Mouse (Mus musculus): ENCODE data around the gene Dmpk. TPM values are rescaled to one million over a fixed set of nuclear protein-coding genes. Genes with fewer than 3 reads are reported as not detected.
A peak's percentile ranks its signal among the peaks of the same experiment; 100 is the strongest.

Gene Dmpk
- polyA plus RNA-seq, 1 experiment: 154 TPM

- TF ChIP-seq CTCF (IDR thresholded peaks at IDR 0.05; ENCODE audit: borderline replicate concordance, control insufficient read depth, extremely low read depth, insufficient read depth, low read length, poor library complexity) (0 out of 2 replicates have a peak, but pooled peaks have one; percentile 54), POLR2A (IDR thresholded peaks at IDR 0.05; ENCODE audit: control insufficient read depth, extremely low read depth, insufficient read depth, low read length, poor library complexity) (no peak)
- Histone ChIP-seq H3K36me3 (ENCODE audit: control insufficient read depth, insufficient read depth, low read length) (peaks cover 21% of the 10 kb centered on the region; the same call in 1 of the 2 replicates), H3K27me3 (ENCODE audit: control insufficient read depth, insufficient read depth, low read length) (no peaks in the 10 kb centered on the region), H3K4me1 (replicated peaks; ENCODE audit: control insufficient read depth, insufficient read depth, low read length) (peaks cover 12% of the 10 kb centered on the region), H3K27ac (ENCODE audit: control insufficient read depth, insufficient read depth, low read length) (no peak overlapping the region), H3K4me3 (ENCODE audit: control insufficient read depth, insufficient read depth, low read length) (no peak overlapping the region)
- peak; percentile 70 for DNase-seq
- WGBS: 60% methylated on average over 5 of the region's 5 CpGs
Observed at GRCm38 (mm10) chr7:19137380-19137779, 53.7 kb downstream of the Dmpk start.

Other genes starting within 250 kb of the Dmpk start
- gene Mill2, start 243.9 kb upstream of the Dmpk start, polyA plus RNA-seq (2012; rRNA removed): 1.1 and 1.6 TPM in 2 replicates
- gene Pglyrp1, start 212.5 kb upstream of the Dmpk start, polyA plus RNA-seq (2012; rRNA removed): 49.8 and 59.4 TPM in 2 replicates
- gene Ccdc61, start 173.4 kb upstream of the Dmpk start, polyA plus RNA-seq (2012; rRNA removed): 56.5 and 67.1 TPM in 2 replicates
- 0.39 and 0.40 TPM in 2 replicates for gene Nova2, start 158.0 kb upstream of the Dmpk start, polyA plus RNA-seq (2012; rRNA removed)
- 0.12 TPM in 1 of 2 replicates, not detected in the other for gene Nanos2, start 96.4 kb upstream of the Dmpk start, polyA plus RNA-seq (2012; rRNA removed)
- 3.6 and 5.0 TPM in 2 replicates for gene Mypop, start 92.6 kb upstream of the Dmpk start, polyA plus RNA-seq (2012; rRNA removed)
- gene Irf2bp1, start 79.8 kb upstream of the Dmpk start, polyA plus RNA-seq (2012; rRNA removed): 67.2 and 76.3 TPM in 2 replicates
- gene Foxa3, start 60.3 kb upstream of the Dmpk start, polyA plus RNA-seq (2012; rRNA removed): 0.51 and 0.69 TPM in 2 replicates
- gene Sympk, start 59.5 kb upstream of the Dmpk start, polyA plus RNA-seq (2012; rRNA removed): 150 and 189 TPM in 2 replicates
- 0.05 and 0.18 TPM in 2 replicates for gene Rsph6a, start 29.2 kb upstream of the Dmpk start, polyA plus RNA-seq (2012; rRNA removed)
- gene Dmwd, start 7.6 kb upstream of the Dmpk start, polyA plus RNA-seq (2012; rRNA removed): 50.7 and 55.6 TPM in 2 replicates
- gene Six5, start 10.7 kb downstream of the Dmpk start, polyA plus RNA-seq (2012; rRNA removed): 14.8 and 20.0 TPM in 2 replicates
- 0.24 and 0.31 TPM in 2 replicates for gene Gm4969, start 34.5 kb downstream of the Dmpk start, polyA plus RNA-seq (2012; rRNA removed)
- 29.2 and 30.1 TPM in 2 replicates for gene Fbxo46, start 36.0 kb downstream of the Dmpk start, polyA plus RNA-seq (2012; rRNA removed)
- gene Qpctl, start 65.4 kb downstream of the Dmpk start, polyA plus RNA-seq (2012; rRNA removed): 15.3 and 18.2 TPM in 2 replicates
- 32.8 and 36.7 TPM in 2 replicates for gene Snrpd2, start 65.9 kb downstream of the Dmpk start, polyA plus RNA-seq (2012; rRNA removed)
- 0.73 and 0.79 TPM in 2 replicates for gene Gipr, start 82.3 kb downstream of the Dmpk start, polyA plus RNA-seq (2012; rRNA removed)
- gene Eml2, start 92.6 kb downstream of the Dmpk start, polyA plus RNA-seq (2012; rRNA removed): 38.9 and 40.3 TPM in 2 replicates
- gene Gpr4, start 128.7 kb downstream of the Dmpk start, polyA plus RNA-seq (2012; rRNA removed): 4.2 and 5.5 TPM in 2 replicates
- gene Opa3, start 144.5 kb downstream of the Dmpk start, polyA plus RNA-seq (2012; rRNA removed): 46.5 and 46.7 TPM in 2 replicates
- 325 and 327 TPM in 2 replicates for gene Vasp, start 188.0 kb downstream of the Dmpk start, polyA plus RNA-seq (2012; rRNA removed)
- gene Ppm1n, start 196.2 kb downstream of the Dmpk start, polyA plus RNA-seq (2012; rRNA removed): 0.57 and 0.63 TPM in 2 replicates
- gene Rtn2, start 198.8 kb downstream of the Dmpk start, polyA plus RNA-seq (2012; rRNA removed): 3.0 and 19.9 TPM in 2 replicates
- 1.8 and 1.9 TPM in 2 replicates for gene Fosb, start 226.2 kb downstream of the Dmpk start, polyA plus RNA-seq (2012; rRNA removed)